In genomic region chr1:37495698-37496321, GRCm38 (mm10) we compare ENCODE assay signal across 10 mouse cellular contexts. TPM values are rescaled to one million over a fixed set of nuclear protein-coding genes. Genes with fewer than 3 reads are reported as not detected.
DNase-seq lines count a peak whose midpoint lies in the region; ATAC-seq lines count a peak whose summit lies in the region.
"Had no signal": no experiment of that assay in that cellular context is flagged by ENCODE, and none has a peak within 500 bp of the region (broad histone marks: within the 10 kb centered on the region; RNA-seq: fewer than 3 reads in every experiment).

No protein-coding gene starts in this region.

- peak overlapping the region; percentile 34 for H3K4me3 ChIP-seq in liver, embryonic 11.5 days (ENCODE audit: low read depth, low read length)
- H3K4me3 ChIP-seq in forebrain, embryonic 12.5 days (replicated peaks), result no peak overlapping the region
- H3K4me3 ChIP-seq: midbrain, embryonic 15.5 days had no signal

- no peak for ATAC-seq in liver, embryonic 11.5 days (replicated peaks; ENCODE audit: low FRiP score)
- ATAC-seq in granulocyte monocyte progenitor cell, adult 5-6 weeks (replicated peaks; ENCODE audit: poor library complexity, severe bottlenecking), result peak; percentile 72
- 0 out of 2 replicates have a peak, but pooled peaks have one; percentile 29 for ATAC-seq in megakaryocyte-erythroid progenitor cell, adult 5-6 weeks (replicated peaks; ENCODE audit: low FRiP score, low TSS enrichment, poor library complexity, severe bottlenecking)
- ATAC-seq in forebrain, embryonic 12.5 days (ENCODE audit: low FRiP score), result no peak
- ATAC-seq: midbrain, embryonic 15.5 days had no signal

- peak overlapping the region; percentile 59 for H3K4me2 ChIP-seq in liver, embryonic 11.5 days
- no peak overlapping the region for H3K4me2 ChIP-seq in forebrain, embryonic 12.5 days
- H3K4me2 ChIP-seq: heart, embryonic 11.5 days; midbrain, embryonic 15.5 days had no signal

- no peaks in the 10 kb centered on the region for H3K9me3 ChIP-seq in liver, embryonic 11.5 days (ENCODE audit: control insufficient read depth, low read length)
- no peaks in the 10 kb centered on the region for H3K9me3 ChIP-seq in forebrain, embryonic 12.5 days
- H3K9me3 ChIP-seq: midbrain, embryonic 15.5 days had no signal

- H3K9ac ChIP-seq in liver, embryonic 11.5 days (ENCODE audit: low read depth, low read length), result 0 out of 2 replicates have a peak overlapping the region, but pooled peaks have one; percentile 1
- no peak overlapping the region for H3K9ac ChIP-seq in forebrain, embryonic 12.5 days
- H3K9ac ChIP-seq: midbrain, embryonic 15.5 days had no signal

- WGBS in liver, embryonic 11.5 days, result 45% methylated on average over 10 of the region's 10 CpGs
- 88% methylated on average over 10 of the region's 10 CpGs for WGBS in forebrain, embryonic 12.5 days

- no peaks in the 10 kb centered on the region for H3K36me3 ChIP-seq in liver, embryonic 11.5 days (ENCODE audit: control insufficient read depth, insufficient read depth, low read length)
- no peaks in the 10 kb centered on the region for H3K36me3 ChIP-seq in forebrain, embryonic 12.5 days (replicated peaks)
- H3K36me3 ChIP-seq: midbrain, embryonic 15.5 days had no signal

- DNase-seq in liver, embryonic 11.5 days (ENCODE audit: low spot score), result no peak
- no peak for DNase-seq in liver
- peak; percentile 70 for DNase-seq in CD4-positive, CD25-positive, alpha-beta regulatory T cell, adult 2 months (ENCODE audit: low read depth, low spot score)
- no peak for DNase-seq in cerebellum, adult 11-12 months
- no peak for DNase-seq in embryo, embryonic 9.5 days (ENCODE audit: extremely low spot score)

- H3K4me1 ChIP-seq in liver, embryonic 11.5 days (replicated peaks; ENCODE audit: control insufficient read depth, insufficient read depth, low read length), result no peaks in the 10 kb centered on the region
- no peaks in the 10 kb centered on the region; the same call in 1 of the 2 replicates for H3K4me1 ChIP-seq in forebrain, embryonic 12.5 days

- H3K27me3 ChIP-seq in liver, embryonic 11.5 days (replicated peaks; ENCODE audit: control insufficient read depth, insufficient read depth, low read length), result no peaks in the 10 kb centered on the region
- H3K27me3 ChIP-seq in forebrain, embryonic 12.5 days, result no peaks in the 10 kb centered on the region

- no peak overlapping the region; the same call in 1 of the 2 replicates for H3K27ac ChIP-seq in liver, embryonic 11.5 days (ENCODE audit: low read depth, low read length)
- no peak overlapping the region for H3K27ac ChIP-seq in forebrain, embryonic 12.5 days
- H3K27ac ChIP-seq: midbrain, embryonic 15.5 days had no signal

RNA-seq across cellular contexts. Expression of gene Mgat4a, which starts 45.0 kb away (rescaled TPM):
- polyA plus RNA-seq in liver, embryonic 11.5 days (2014; fragmentation: Nextera tagmentation; extraction: Ambion mirVana), result 2.6 TPM in 2 replicates
- total RNA-seq in granulocyte monocyte progenitor cell, adult 5-6 weeks (2014; fragmentation: Nextera tagmentation), result 11.3 and 12.9 TPM in 2 replicates
- 12.9 and 16.0 TPM in 2 replicates for total RNA-seq in granulocyte monocyte progenitor cell, adult 5-6 weeks (2017)
- 12.9 and 17.7 TPM in 2 replicates for total RNA-seq in megakaryocyte-erythroid progenitor cell, adult 5-6 weeks (2014; fragmentation: Nextera tagmentation)
- 2.9 and 7.1 TPM in 2 replicates for total RNA-seq in megakaryocyte-erythroid progenitor cell, adult 5-6 weeks (2017)
- polyA plus RNA-seq in forebrain, embryonic 12.5 days (2016; fragmentation: Nextera tagmentation; extraction: Ambion mirVana), result 5.0 and 5.1 TPM in 2 replicates

Comparison
In these comparisons a context has a peak if more than half of its experiments do, and no peak if none do; other contexts are left out.
1. ATAC-seq: peak in granulocyte monocyte progenitor cell, adult 5-6 weeks (single experiment) and megakaryocyte-erythroid progenitor cell, adult 5-6 weeks (single experiment); none in liver, embryonic 11.5 days (single experiment) and forebrain, embryonic 12.5 days (single experiment).